Mouse (Mus musculus) layer of hippocampus, adult 2 months (tissue): Measurements from ENCODE around the gene Calu. TPM values are rescaled to one million over a fixed set of nuclear protein-coding genes. Genes with fewer than 3 reads are reported as not detected.
A peak's percentile ranks its signal among the peaks of the same experiment; 100 is the strongest.
"Not testable (repeated sequence)": the region's sequence is repeated elsewhere in the genome, so short reads cannot be mapped to it uniquely, and the experiment has no call there.

Experiments used
- DNase-seq, 2 experiments: peaks; one replicate each; pipeline ENCODE4 v3.0.0; 2022; ENCODE audit warnings: low spot score in 2 of 2
- H3K27ac ChIP-seq: fragments of 200-600 bp; 2 replicates; pipeline ENCODE4 v1.8.1; 2022
- H3K4me3 ChIP-seq: fragments of 200-600 bp; 2 replicates; pipeline ENCODE4 v1.8.1; 2022; ENCODE audit warnings: mild to moderate bottlenecking
- CTCF ChIP-seq: fragments of 200-600 bp; conservative IDR thresholded peaks from 2 replicates; pipeline ENCODE4 v1.8.1; 2022; ENCODE audit warnings: antibody characterized with exemption, mild to moderate bottlenecking, moderate library complexity
- total RNA-seq, 2 experiments: library from RNA; stranded (reverse); gene quantifications; 2 replicates each; pipeline ENCODE4 v1.2.3; 2021

Gene Calu
- total RNA-seq, 2 experiments from 2014 or later: 65.3 to 67.6 TPM

- no peak for DNase-seq
- TF ChIP-seq CTCF: no peak
- H3K27ac ChIP-seq: no peak overlapping the region
- no peak overlapping the region for H3K4me3 ChIP-seq
Measured at GRCm38 (mm10) chr6:29379954-29380353, 32.1 kb downstream of the Calu start.

GRCm38 (mm10) chr6:29382442-29382841 lies 34.6 kb downstream of the Calu start:
- Histone ChIP-seq H3K4me3 (no peak overlapping the region), H3K27ac (no peak overlapping the region)
- no peak for DNase-seq
- TF ChIP-seq CTCF: no peak

GRCm38 (mm10) chr6:29388052-29388518 lies 40.2 kb downstream of the Calu start, which contains the start of gene Opn1sw:
Opn1sw (minus strand) TSS chr6:29388468.
- no peak within 1 kb of the TSS for H3K27ac ChIP-seq
- TF ChIP-seq CTCF: no peak
- DNase-seq: no peak
- no peak within 1 kb of the TSS for H3K4me3 ChIP-seq

- Histone ChIP-seq H3K4me3 (no peak overlapping the region), H3K27ac (no peak overlapping the region)
- no peak for TF ChIP-seq CTCF
- DNase-seq: peak; percentile 71 to 82
Measured at GRCm38 (mm10) chr6:29388606-29389080, 40.8 kb downstream of the Calu start.

GRCm38 (mm10) chr6:29389425-29389824 lies 41.6 kb downstream of the Calu start:
- Histone ChIP-seq H3K27ac (no peak overlapping the region), H3K4me3 (no peak overlapping the region)
- no peak for DNase-seq
- TF ChIP-seq CTCF: no peak

GRCm38 (mm10) chr6:29390500-29390899 lies 42.6 kb downstream of the Calu start:
- not testable (repeated sequence) for DNase-seq, H3K27ac ChIP-seq, H3K4me3 ChIP-seq

GRCm38 (mm10) chr6:29391241-29391640 lies 43.4 kb downstream of the Calu start:
- DNase-seq, H3K27ac ChIP-seq, H3K4me3 ChIP-seq: not testable (repeated sequence)

- TF ChIP-seq CTCF: peak; percentile 79
- peak in 1 of 2 experiments; percentile 12 for DNase-seq
Measured at GRCm38 (mm10) chr6:29391802-29392201, 43.9 kb downstream of the Calu start.

GRCm38 (mm10) chr6:29394286-29394685 lies 46.4 kb downstream of the Calu start:
- Histone ChIP-seq H3K27ac (no peak overlapping the region), H3K4me3 (no peak overlapping the region)
- TF ChIP-seq CTCF: no peak
- DNase-seq: no peak

More at GRCm38 (mm10) chr6:29391802-29392201, 43.9 kb downstream of the Calu start:
- Histone ChIP-seq H3K4me3 (no peak overlapping the region), H3K27ac (no peak overlapping the region)

GRCm38 (mm10) chr6:29395910-29396713 lies 48.2 kb downstream of the Calu start, which contains the start of gene Ccdc136:
Ccdc136 (plus strand) TSS chr6:29396309.
- H3K27ac ChIP-seq: peak within 1 kb of the TSS; percentile 85
- TF ChIP-seq CTCF: no peak
- H3K4me3 ChIP-seq: peak within 1 kb of the TSS; percentile 70
- peak; percentile 74 to 84 for DNase-seq

GRCm38 (mm10) chr6:29396714-29397540 lies 49.1 kb downstream of the Calu start:
- H3K27ac ChIP-seq: peak overlapping the region; percentile 85
- DNase-seq: peak in 1 of 2 experiments; percentile 8
- TF ChIP-seq CTCF: no peak
- peak overlapping the region; percentile 70 for H3K4me3 ChIP-seq

GRCm38 (mm10) chr6:29397575-29397974 lies 49.7 kb downstream of the Calu start:
- TF ChIP-seq CTCF: no peak
- H3K27ac ChIP-seq: peak overlapping the region; percentile 85; the same call in 1 of the 2 replicates
- H3K4me3 ChIP-seq: peak overlapping the region; percentile 70
- DNase-seq: peak; percentile 33 to 39

- no peak for DNase-seq
- no peak for TF ChIP-seq CTCF
- no peak overlapping the region for H3K4me3 ChIP-seq
- no peak overlapping the region for H3K27ac ChIP-seq
Measured at GRCm38 (mm10) chr6:29399851-29400250, 52.0 kb downstream of the Calu start.
